Mouse (Mus musculus) small intestine, adult 2 months (tissue): Measurements from ENCODE around the gene Ctns.

ENCODE experiments used
- CTCF ChIP-seq: fragments of 200-500 bp; IDR thresholded peaks from 2 replicates; pipeline ENCODE4 v1.5.1; 2012; ENCODE audit warnings: low read depth, mild to moderate bottlenecking, control low read depth, inconsistent platforms, low read length, moderate library complexity, mixed read lengths; ENCODE audit not compliant: insufficient replicate concordance, insufficient read length; ENCODE audit errors: extremely low read depth
- POLR2A ChIP-seq: fragments of 200-500 bp; IDR thresholded peaks from 2 replicates; pipeline ENCODE4 v1.6.1; 2012; ENCODE audit warnings: low read depth, mild to moderate bottlenecking, control low read depth, inconsistent platforms, low read length, moderate library complexity

GRCm38 (mm10) chr11:73194444-73194843 is 4.4 kb downstream of the Ctns start:
- no peak for TF ChIP-seq CTCF
- TF ChIP-seq POLR2A: no peak
